Mouse (Mus musculus): ENCODE results near the gene Olfr414. TPM values are rescaled to one million over a fixed set of nuclear protein-coding genes. Genes with fewer than 3 reads are reported as not detected.

The Olfr414 gene
- not detected for polyA plus RNA-seq (2015; fragmentation: Illumina TruSeq; extraction: RNeasy Lipid Tissue Mini Kit (QIAGEN cat#74804); ENCODE audit: insufficient read depth, low replicate concordance)

DNA sequence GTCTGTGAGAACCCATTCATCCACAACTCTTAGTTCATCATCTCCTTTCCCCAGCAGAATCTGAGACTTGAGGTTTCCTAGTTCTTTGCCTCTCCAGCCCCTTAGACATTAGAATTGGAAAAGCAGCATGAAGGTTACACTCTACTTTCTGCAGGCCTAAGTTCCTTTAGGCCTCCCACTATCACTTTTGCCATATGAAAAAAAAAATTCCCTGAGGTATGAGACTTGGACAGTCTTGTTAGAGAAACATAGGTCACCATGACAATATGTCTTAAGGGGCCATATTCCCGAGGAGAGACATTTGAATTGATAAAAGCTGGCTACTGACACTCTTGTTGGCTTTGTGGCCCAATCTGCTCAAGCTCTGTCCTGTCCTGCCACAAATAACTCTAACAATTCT, at the start of gene Olfr414:
TSS of gene Olfr414 (plus strand) at position 301 of the 400 bp plus-strand sequence.

DNA sequence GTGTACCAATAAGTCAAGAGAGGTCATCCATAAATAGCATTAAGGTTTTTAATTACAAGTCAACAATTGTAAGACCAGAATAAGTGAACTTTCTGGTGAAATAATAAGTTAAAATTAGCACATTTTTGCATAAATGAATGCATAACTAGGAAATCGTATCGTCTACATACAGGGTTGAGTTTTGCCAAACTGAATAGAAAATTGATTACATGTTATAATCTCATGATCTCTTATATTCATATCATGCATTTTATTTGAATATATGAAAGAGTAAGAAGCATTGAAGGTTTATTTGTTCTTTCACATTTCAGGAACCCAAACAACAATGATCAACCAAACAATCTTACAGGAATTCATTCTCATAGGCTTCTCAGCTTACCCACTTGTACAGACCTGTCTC, 33.1 kb upstream of the Olfr414 start, which contains the start of gene Olfr248:
TSS of gene Olfr248 (plus strand) at position 301 of the 400 bp plus-strand sequence.

DNA sequence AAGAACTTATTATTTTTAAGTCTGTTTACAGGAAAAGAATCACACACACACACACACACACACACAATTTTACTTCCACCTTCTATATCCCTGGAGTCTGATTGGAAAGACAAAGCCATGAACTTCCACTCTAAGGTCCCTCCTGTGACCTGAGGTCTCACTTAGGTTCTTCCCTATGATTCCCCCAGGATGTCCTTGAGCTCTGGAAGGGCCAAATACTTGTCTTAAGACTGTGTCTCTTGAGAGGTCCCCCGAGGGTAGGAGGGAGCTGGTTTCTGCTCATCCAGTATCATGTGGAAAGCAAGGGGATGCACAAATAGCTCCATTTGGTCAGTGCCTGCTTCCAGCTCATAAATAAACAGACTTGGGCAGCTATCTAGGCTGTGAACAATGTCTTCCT, 17.9 kb downstream of the Olfr414 start, which contains the start of gene Olfr220:
TSS of gene Olfr220 (plus strand) at position 301 of the 400 bp plus-strand sequence.

Other genes with a start within 250 kb of the Olfr414 start
- not detected for gene Olfr419, start 172.0 kb upstream of the Olfr414 start, polyA plus RNA-seq (2015; fragmentation: Illumina TruSeq; extraction: RNeasy Lipid Tissue Mini Kit (QIAGEN cat#74804); ENCODE audit: insufficient read depth, low replicate concordance)
- not detected for gene Mptx1, start 93.5 kb upstream of the Olfr414 start, polyA plus RNA-seq (2015; fragmentation: Illumina TruSeq; extraction: RNeasy Lipid Tissue Mini Kit (QIAGEN cat#74804); ENCODE audit: insufficient read depth, low replicate concordance)
- not detected for gene Olfr417, start 58.9 kb upstream of the Olfr414 start, polyA plus RNA-seq (2015; fragmentation: Illumina TruSeq; extraction: RNeasy Lipid Tissue Mini Kit (QIAGEN cat#74804); ENCODE audit: insufficient read depth, low replicate concordance)
- gene Olfr248, start 33.0 kb upstream of the Olfr414 start, polyA plus RNA-seq (2015; fragmentation: Illumina TruSeq; extraction: RNeasy Lipid Tissue Mini Kit (QIAGEN cat#74804); ENCODE audit: insufficient read depth, low replicate concordance), result not detected
- not detected for gene Olfr220, start 18.0 kb downstream of the Olfr414 start, polyA plus RNA-seq (2015; fragmentation: Illumina TruSeq; extraction: RNeasy Lipid Tissue Mini Kit (QIAGEN cat#74804); ENCODE audit: insufficient read depth, low replicate concordance)
- 0.22 TPM for gene Fmn2, start 77.8 kb downstream of the Olfr414 start, polyA plus RNA-seq (2015; fragmentation: Illumina TruSeq; extraction: RNeasy Lipid Tissue Mini Kit (QIAGEN cat#74804); ENCODE audit: insufficient read depth, low replicate concordance)

Measured in spleen, adult 10 weeks (tissue).